Mouse (Mus musculus) retina, adult 2 months (tissue): ENCODE results near the gene Exoc4.

Experiments
- DNase-seq: peaks from one replicate; pipeline ENCODE4 v3.0.0-alpha.2; 2012; ENCODE audit warnings: low read depth, low spot score

Gene Exoc4

DNA sequence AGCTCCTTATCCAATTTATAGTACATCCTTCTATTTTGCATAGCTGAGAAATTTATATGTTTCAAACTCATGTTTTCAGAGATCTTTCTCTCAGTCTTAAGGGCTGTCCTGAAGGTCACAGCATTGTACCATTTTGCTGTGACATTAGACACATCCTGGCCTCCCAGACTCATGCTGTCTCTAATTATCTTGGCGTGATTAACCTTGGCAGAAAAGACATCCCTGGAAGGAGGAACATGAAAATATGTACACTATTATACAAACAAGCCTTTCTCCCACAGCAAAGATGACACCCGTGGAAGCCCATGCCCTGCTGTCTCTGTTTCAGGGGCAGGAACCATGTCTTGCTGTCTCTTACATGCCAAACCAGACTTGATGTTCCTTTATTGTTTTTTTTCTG is 59.8 kb downstream of the Exoc4 start:
- DNase-seq = no peak

DNA sequence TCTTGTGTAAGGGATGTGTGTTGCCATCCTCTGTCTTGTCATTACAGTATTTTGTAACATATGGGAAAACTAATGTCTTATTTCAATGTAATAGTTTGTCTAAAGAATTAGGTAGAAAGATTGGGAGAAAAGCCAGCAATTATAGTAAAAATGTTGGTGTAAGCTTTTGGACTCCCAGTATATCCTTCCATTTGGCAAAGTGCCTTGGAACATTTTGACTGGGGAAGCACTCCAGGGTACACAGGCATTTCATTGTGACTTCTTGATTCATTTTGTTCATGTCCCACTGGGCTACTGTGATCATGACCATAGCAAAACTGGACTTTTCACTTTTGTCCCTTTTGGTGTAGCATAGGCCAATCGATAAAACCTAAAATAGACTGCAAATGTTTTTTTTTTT is 61.6 kb downstream of the Exoc4 start:
- no peak for DNase-seq

GRCm38 (mm10) chr6:33322849-33323248 is 74.0 kb downstream of the Exoc4 start:
- DNase-seq = no peak

- DNase-seq = no peak
Measured at GRCm38 (mm10) chr6:33323386-33323785, 74.5 kb downstream of the Exoc4 start.

DNA sequence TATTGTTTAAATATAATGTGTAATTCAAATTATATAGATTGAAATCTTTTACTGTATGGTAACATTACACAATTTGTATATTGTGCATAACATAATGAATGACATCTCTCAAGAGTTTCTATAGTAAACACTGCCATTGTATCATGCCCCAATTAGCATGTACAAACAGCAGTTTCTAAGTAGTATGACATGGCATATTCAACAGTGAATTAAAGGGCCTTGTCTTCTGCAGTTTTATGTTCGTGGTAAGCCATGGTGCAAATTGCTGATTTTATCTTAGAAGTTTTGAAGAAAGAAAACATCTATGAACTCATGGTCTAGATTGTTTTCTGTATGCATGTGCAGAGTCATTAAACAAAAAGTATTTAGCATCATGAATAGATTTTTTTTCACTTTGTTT is 79.4 kb downstream of the Exoc4 start:
- no peak for DNase-seq

GRCm38 (mm10) chr6:33347088-33347775 is 98.3 kb downstream of the Exoc4 start:
- no peak for DNase-seq

DNA sequence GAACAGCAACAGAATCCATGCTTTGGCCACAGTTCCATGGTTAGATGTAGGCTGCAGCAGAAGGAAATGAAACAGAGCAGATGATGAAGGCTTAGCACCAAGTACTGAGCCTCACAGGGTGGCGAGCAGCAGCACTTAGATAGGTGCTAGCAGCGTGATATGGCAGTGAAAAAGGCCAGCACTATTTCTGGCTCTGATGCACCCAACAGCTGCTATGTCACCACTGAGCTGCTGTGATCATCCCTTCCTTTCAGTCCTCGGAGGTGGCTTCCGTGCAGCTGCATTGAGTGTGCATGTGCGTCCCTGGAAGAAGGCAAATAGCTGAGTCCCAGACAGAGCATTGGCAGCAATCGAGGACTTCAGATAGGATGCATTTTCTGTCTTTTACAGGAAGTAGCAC is 112.7 kb downstream of the Exoc4 start:
- DNase-seq = no peak

- DNase-seq = no peak
Measured at GRCm38 (mm10) chr6:33380517-33380916, 131.6 kb downstream of the Exoc4 start.

- DNase-seq = no peak
Measured at GRCm38 (mm10) chr6:33382176-33382575, 133.3 kb downstream of the Exoc4 start.

DNA sequence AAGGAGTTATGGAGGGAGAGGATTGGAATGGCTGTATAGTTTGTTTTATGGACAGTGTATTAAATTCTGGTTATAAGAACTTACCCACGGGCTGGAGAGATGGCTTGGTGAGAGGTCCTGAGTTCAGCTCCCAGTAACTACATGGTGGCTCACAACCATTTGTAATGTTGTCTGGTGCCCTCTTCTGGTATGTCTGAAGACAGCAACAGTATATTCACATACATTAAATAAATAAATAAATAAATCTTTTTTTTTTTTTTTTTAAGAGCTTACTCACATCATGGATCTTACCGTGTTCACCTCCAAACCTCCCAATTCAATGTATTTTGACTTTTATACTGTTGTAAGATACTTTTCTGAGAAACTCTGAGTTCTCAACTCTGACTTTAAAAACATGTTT is 143.1 kb downstream of the Exoc4 start:
- no peak for DNase-seq

GRCm38 (mm10) chr6:33399491-33399890 is 150.6 kb downstream of the Exoc4 start:
- DNase-seq = no peak

DNA sequence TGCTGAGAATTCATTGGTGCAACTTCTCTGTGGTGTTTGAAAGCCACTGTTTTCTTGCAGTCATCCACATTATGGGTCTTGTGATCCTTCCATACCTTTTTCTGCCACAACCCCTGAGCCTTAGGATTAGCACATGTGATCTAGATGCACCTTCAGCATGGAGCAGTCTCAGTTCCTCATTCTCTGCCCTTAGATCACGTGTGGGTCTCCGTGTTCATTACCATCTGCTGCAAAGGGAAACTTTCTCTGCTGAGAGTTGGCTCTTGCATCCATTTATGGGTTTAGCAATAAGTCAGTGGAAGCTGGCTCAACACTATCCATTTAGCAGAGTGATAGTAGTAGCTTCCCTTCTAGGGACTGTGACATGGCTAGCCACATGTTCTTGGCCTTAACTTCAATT is 152.3 kb downstream of the Exoc4 start:
- no peak for DNase-seq

DNA sequence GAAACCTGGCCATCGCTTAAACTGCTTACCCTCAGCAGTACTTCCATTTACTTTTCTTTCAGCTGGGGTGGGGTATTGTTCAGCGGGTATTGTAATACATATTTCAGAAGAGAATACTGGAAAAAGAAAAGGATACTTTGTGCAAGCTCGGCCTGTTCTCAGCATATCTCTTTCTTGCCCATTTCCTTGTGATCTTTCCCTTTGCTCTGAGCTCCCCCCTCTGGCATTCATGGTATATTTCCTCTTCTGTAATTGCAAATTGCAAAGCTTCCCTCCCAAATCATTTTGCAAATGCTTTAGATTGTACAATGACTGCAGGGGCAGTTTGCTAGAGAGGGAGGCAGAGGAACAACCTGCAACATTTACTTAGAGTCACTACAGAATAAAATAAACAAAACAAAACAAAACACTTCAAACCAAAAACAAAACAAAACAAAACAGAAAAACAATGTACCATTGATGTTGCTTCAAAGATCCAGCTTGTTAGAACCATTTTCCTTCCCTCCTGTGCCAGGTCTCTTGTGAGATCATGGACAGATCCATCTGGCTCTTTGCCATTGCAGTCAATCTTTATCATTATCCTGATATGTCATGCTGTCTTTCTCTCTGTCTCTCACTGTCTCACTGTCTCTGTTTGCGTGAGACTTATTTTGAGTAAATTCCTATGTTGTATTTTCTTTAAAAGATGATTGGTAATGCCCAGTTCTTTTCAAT is 156.8 kb downstream of the Exoc4 start:
- DNase-seq = no peak

DNA sequence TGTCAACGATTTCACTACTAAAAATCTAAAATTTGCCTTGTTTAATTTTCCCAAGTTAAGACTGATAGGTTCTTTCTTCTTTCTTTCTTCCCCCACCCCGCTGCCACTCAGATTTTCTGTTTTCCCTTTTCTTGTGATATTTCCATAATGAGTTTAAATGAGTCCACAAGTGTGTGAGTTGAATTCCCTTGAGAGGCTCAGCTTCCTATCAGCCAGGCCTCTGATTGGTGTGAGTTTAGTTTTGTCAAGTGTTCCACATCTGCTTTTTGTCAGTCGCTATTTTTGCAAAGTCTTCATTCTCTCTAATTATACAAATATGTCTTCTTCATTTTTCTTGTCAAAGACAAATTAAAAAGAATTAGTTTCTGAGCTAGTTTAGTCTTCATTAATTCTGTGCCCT is 160.7 kb downstream of the Exoc4 start:
- DNase-seq = no peak

DNA sequence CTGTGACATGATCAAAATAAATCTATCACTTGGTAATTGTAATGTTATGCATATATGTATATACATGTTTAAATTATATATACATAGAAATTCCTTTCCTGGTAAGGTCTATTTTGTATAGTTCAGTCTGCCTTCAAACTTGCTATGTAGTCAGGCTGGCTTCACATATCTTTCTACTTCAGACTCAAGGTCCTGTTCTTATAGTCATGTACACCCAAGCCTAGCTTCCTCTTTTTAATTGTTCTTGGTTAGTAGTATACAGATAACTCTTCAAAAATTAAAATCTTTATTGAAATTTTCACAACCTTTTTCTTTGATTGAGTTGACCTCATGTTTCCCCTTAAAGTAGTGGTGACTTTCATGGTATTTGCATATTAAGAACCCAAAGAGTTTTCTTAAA is 176.1 kb downstream of the Exoc4 start:
- DNase-seq = no peak

DNA sequence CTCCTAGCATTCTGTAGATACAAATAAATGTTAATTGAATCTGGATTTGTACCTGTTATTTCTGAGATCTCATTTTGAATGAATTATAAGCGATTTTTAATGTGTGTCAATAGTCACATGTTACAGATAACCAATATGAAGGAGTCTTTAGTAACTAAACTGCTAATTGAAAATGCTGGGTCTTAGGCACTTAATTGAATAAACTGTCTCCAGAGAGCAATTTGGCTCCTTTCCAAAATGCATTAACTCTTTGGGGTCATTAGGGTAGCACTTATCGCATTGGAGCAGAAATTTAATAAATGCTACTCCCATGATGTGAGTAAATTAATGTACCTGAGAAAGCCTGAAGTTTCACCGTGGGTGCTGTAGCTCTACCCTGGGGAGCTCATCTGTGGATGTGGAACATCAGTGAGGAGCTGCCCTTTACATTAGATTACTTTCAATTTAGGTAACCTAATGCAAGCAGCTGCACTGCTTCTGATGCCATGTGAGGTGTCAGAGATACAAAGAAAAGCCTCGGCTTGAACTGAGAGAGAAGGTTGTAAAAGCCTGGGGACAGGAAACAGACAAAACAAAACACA is 182.4 kb downstream of the Exoc4 start:
- DNase-seq = no peak

- DNase-seq = no peak
Measured at GRCm38 (mm10) chr6:33440508-33440907, 191.6 kb downstream of the Exoc4 start.

DNA sequence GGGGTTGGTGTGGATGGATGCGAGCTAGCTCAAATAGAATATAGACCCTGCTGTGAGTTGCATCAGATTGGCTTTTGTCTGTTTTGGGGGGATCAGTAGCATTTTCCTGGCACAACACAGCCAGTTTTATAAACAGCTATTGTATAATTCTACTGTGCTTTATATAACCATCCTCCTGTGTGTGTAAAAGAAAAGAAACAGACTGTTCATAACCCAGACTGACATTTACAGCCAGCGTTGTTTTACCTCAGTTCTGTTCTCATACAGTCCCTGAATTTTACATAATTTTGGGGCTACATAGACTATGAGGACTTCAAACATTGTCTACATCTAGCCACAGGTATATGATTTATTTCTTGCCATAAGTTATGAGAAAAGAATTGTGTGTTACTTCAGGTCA is 204.9 kb downstream of the Exoc4 start:
- no peak for DNase-seq

- DNase-seq = no peak
Measured at GRCm38 (mm10) chr6:33454354-33454753, 205.5 kb downstream of the Exoc4 start.

- no peak for DNase-seq
Measured at GRCm38 (mm10) chr6:33455238-33455637, 206.4 kb downstream of the Exoc4 start.

GRCm38 (mm10) chr6:33464862-33465261 is 216.0 kb downstream of the Exoc4 start:
- DNase-seq = no peak

DNA sequence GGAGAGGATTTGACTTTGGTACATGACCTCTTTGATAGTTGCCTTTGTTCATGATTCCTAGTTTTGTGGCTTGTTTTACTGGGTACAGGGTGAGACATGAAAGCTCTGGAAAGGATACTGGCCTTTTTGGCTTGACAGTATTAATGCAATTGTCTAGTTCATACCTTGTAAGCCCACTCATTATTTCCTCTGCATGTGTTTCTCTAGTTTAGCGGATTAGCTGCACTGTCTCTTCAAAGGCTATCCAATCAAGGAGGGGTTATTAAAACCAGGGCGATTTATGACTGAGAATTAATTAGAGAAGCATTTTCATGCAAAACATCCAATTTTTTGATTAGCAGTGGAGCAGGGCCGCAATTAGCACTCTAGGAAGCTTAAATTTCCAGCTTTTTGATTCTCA is 216.5 kb downstream of the Exoc4 start:
- no peak for DNase-seq

GRCm38 (mm10) chr6:33466168-33466839 is 217.4 kb downstream of the Exoc4 start:
- no peak for DNase-seq
